Mouse (Mus musculus): ENCODE measurements around the gene Gpd2. TPM values are rescaled to one million over a fixed set of nuclear protein-coding genes. Genes with fewer than 3 reads are reported as not detected.

The Gpd2 gene
- total RNA-seq, 1 experiment from 2014 or later, result 223 TPM

DNA sequence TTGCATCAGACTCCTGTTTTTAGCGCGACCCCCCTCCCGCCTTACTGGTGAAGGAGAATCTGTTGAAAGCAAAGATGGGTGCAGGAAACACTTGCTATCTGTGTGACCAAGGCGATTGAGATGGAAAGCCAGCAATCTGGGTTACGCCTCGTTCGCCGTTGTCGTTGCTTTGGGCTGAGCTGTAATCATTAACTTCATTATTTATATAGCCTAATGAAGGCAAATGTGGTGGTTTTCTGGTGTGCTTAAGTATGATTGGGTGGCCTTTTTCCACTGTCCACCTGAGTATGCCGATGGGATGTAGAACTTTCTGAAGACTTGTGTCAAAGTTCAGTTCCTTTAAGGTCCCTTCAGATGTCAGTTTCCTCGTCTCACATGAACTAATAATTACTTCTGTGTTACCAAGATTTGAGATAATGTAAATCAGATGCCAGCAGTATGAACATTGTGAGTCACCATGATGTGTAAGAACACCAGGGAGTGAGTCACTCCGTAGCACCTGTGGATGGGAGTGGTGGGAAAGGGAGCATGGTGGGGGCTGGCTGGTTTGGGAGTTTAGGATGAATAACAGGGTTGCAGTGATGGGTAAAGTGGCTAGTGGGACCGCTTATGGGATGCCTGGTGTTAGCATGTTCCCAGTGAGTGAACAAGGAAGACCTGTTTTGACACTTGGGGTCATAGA, 14.3 kb downstream of the Gpd2 start:
- no peak for DNase-seq

DNA sequence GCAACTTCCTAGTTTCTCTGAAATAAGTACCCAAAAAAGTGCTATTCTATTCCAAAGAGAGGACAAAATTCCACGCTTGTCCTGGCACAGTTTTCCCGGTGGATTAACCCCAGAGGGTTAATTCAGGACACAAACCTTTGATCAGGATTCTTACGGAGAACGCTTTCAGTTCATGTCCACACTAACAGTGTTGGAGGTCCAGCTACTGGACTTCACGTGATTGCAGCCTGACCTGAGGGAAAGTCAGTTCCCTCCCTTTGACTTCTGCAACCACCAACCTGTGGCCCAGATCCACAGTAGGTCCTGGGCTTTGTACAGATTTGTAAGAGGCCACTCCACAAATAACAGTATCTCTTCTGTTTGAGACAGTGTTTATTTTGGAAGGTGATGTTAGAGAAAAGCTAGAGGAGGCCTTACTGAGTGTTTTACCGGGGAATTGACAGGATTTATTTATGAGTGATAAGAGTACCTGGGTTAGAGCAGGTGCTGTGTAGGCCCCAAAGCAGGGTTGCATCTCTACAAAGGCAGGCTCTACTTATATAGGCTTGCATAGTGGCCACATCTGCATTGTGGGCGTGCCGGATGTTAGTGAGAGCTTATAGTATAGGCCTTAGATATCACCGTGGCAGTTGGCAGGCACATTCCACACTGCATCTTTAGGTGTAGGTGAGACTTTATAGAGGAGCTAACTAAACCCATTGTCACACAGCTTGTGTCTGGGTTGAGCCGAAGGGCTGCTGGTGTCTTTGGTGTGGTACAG, 15.3 kb downstream of the Gpd2 start:
- DNase-seq, result peak; percentile 35

DNA sequence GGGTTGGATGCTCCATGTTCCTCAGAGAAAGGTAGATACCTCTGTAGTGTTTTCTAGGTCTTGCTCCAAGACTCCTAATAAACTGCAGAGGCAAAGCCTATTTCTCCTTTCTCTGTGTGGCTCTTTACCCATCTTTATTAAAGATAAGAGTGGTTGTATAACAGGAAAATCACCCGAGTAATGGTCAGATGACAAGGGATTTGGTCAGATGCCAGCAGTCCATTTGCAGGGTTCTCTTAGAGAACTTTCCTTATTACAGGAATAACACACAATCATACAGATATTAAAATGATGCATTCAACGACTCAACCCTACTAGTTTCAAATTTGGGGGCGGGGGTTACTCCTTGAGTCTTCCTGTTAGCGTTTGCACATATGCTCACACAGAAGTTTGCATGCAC, 16.8 kb downstream of the Gpd2 start:
- no peak for DNase-seq

DNA sequence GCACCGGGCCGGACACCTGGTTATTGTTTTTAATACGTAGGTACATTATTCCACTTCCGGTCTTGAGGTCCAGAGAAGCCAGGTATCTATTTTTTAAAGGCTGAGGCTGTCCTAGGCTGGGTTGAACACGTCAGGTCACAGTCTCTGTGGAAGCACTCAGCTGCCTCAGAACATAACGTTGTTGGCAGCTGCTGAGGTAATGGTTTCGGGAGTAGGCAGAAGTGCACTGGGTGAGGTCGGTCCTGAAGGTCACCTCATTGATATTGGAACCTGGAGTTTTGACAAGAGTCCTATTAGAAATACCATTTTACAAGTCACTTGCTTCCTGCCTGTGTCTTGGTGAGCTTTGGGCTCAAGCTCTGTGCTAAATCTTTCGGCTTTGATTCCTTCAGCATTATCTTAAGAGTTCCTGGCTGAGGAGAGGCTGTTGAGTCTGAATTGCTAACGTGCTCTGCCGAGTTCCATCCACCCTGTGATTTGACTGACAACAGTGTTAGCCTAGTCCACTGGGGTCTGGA, 17.8 kb downstream of the Gpd2 start:
- peak; percentile 45 for DNase-seq

DNA sequence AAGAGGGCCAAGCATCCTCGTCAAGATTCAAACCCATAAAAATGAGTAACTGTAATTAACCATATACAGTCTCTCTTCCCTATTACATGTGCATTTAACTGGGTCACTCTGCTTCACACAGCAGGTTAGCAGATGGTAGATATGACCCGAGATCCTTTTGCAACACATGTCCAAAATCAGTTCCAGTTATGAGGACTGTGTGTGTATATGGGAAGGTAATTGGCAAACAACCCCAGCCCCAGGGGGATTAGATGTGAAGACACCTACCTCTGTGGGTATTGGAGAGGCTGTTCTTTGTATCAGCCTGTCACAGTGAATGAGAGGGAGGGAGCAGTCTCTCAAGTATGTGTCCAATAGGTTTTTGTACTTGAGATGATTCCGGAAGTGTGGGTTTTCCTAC, 18.4 kb downstream of the Gpd2 start:
- DNase-seq, result no peak

DNA sequence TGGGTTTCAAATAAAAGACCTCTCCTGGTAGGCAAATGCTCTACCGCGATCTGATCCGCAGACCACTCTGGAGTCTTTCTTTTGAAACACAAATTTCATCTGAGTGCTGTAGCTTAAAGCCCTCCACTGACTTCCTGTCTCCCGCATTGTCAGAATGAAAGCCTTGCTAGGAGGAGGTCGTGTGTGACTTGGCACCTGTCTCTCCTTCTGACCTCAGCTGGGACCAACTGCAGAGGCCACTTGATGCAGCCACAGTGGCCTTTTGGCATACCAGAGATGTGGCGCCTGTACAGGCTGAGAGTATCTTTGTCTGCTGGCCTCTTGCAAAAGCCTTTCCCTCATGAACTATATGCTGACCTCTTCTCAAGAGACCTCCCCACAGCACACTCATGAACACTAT, 19.0 kb downstream of the Gpd2 start:
- peak; percentile 21 for DNase-seq

DNA sequence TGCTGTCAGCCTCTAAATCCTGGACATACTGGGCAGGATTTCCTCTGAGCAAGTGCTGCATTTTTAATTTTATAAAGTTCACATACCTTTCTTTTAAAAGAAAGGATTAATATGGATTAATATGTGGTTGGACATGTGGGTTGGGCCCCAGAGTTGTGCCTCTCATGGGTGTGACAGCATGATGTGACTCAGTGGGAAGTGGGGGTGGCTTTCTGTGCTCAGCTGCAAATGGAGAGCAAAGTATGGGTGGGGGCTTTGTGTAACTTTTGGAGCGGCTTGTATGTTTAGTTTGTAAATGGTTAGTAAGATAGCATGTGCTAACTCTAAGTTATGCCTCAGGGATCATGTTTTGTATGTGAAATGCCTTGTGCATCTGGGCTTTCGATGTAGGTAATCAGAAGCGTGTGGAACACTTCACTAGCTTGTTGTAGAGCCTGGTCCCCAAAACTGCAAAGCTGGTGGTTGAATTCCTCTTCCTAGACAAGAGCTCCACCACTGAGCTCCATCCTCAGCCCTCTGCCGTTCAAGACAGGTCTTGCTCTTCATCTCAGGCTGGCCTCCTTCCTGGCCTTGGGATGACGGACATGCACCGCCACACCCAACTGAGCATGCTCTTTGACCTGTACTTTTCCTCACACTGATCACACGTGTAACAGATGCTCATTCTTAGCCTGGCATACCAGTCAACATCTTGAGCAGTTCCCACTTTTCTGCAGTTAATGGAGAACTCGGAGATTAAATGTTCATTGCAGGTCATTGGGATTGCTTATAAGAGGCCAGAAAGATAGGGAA, 24.0 kb downstream of the Gpd2 start:
- no peak for DNase-seq

DNA sequence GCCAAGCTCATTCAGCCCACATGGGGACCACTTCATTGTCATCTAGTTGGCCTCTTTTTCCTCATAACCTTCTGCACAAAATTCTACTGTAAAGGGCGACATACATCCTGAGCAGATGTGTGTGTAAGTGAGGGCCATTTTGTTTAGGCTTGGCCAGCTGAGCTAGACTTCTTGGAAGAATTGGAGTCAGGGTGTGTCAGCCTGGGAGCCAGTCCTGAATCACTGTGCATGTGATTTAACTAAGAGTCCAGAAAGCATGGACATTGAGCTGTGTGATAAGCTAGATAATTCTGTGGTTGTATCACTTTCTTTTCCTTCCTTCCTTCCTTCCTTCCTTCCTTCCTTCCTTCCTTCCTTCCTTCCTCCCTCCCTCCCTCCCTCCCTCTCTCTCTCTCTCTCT, 26.0 kb downstream of the Gpd2 start:
- DNase-seq, result no peak

DNA sequence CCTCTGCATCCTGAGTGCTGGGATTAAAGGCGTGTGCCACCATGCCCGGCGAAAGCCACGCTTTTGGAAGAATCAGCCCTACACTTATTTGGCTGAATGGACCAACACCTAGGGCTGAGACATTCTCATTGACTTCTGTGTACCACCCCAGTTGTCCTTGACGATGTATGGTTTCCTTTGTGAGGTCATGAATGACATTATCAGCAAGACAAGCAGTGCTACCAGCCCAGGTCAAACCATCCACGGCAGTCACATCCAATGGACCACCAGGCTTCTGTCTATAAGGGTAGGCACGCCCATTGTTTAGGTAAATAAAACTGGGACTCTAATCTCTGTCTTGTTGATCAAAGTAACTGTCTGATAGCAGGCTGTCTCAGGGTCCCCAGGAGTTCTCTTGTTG, 27.5 kb downstream of the Gpd2 start:
- DNase-seq, result no peak

DNA sequence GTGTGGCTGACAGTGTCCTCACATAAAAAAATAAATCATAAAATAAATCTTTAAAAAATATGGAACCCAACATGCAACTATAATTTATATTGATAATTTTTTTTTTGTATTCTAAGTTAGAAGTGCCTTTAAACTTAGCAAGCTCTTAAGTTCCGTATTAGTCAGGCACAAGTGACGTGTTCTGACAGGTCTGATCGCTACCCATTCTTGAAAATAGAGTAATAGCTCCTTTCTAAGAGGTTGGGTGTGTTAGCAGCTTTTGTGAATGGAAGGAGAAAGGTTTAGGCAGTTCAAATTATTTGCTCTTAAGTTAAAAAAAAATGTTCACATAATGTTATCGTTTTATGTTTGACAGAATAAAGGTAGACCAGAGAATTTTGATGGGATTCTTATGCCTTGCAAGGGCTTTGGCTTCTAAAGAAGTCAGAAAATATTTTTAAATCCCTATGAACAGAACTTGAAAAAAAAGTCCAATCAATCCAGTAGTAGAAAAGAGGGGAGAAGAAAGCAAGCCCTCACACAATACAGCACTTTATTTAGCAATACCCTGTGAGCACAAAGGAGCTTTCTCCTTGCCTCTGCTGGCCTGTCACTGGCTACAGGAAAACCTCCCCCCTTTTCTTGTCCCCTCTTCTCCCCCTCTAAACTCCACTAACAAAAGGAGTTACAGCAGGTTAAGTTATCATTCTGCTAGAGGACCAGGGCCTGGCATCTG, 29.4 kb downstream of the Gpd2 start:
- DNase-seq, result no peak

DNA sequence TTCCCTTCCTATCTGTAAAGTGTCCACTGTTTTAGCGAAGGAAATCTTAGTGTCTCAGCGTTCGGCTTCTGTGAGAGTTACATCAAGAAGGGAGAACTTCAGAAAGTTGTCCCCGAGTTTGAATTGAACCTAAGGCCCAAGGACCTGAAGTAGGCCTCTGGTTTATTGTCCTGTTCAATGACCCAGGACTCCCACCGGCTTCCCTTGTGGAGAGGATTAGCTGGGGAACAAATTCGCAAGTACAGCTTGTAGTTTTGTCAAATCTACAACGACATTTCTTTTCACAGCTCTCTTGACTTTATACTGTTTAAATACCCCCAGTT, 29.9 kb downstream of the Gpd2 start:
- no peak for DNase-seq

DNA sequence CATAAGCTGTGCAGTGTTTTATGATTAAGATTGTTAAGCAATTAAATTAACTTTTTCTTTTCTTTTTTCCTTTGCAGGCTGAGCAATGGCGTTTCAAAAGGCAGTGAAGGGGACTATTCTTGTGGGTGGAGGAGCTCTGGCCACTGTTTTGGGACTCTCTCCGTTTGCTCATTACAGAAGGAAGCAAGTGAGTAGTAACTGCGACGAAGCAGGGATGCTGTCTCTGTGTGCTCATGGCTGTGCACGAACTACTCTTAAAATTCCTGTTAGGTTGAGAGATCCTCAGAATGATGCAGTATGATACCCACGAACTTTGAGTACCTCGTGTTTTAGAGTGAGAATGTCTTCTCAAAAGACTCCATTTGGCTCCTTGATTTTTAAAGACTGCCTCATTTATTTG, 30.5 kb downstream of the Gpd2 start:
- DNase-seq, result no peak

DNA sequence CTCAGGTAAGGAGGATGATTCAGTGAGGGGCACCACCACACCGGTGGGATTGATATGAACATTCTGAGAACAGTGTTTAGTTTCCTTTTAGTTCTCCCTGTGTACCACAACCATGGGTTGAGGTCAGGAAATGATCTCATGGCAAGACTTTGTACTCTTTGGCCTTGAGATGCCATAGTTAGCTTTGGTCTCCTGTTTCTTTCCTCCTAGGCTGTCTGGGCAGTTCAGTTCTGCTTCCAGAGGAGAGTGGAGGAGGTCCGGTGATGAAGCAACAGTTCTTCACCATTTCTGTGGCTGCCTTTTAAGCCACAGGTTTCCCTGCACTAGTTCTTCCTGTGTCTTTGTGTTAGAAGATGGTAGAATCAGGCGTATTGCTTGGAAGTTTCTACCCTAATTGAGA, 31.4 kb downstream of the Gpd2 start:
- no peak for DNase-seq

DNA sequence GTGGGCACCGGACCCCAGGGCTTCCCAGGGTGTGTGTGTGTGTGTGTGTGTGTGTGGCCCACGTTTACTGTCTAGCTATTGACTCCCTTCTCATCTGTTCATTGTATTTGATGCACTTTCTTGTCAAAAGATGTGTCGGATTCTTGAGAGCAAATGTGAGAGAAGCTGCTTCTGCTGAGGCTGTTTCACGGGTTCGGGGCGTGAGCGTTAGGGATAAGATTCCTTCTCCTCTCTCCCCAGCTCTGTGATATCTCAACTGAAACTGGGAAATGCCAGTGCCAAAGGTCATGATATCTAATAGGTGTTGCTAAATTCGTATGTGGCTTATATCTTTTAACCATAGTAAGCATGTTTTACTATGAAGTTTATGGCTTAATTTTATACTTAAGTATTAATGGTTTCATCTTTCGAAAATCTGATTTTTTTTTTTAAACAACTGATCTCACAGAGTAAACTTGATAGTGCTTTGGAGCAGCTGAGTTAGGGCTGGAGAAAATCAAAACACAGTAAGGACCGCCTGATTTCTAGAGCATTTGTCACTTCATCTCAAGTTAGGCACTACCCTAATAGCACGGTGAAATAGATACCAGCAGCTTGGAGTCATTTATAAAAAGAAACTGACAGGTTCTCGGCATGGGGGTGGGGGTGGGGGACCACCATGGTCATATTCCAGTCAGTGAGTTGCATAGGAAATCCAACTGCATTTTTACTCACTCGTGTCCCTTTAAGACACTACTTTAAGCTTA, 32.4 kb downstream of the Gpd2 start:
- no peak for DNase-seq

DNA sequence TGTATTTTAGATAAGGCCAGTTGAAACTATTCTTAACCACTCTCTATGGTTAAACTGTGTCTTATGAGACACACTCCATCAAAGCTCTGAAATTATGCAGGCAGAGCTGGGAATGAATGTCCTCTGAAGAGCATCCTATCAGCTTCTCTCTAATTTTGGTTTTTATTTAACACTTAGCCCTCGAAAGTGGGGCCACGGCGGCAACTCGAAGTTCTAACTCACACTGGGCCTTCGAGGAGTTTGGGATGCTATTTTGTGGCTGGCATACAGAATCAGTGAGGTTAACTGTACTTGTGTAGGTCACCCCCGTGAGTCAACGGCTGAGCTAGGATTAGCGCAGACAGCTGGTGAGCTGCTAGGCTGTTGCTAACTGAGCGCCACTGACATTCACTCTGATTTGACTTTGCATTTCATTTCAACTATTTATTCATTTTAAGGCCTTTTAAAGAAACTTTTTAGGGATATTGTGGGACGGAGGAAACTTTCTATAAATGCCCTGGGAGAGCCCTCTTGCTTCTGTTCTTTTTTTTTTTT, 42.8 kb downstream of the Gpd2 start:
- no peak for DNase-seq

DNA sequence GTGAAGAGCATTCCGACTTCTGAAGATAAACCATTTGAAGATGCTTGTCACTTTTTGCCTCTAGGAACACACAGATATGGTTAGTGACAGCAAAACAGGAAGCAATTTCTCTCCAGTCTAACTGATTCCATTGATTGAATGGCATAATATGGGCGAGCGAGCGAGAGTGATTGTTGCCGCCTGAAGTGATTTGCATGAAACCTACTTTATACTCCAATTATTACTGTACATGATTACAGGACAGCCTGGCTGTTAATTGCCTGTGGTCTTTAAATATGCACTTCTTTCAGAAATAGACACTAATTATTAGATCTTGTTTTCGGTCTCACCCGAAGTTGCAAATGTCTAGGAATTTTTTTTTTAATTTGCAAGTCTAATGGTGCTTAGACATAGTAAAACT, 46.4 kb downstream of the Gpd2 start:
- DNase-seq, result no peak

DNA sequence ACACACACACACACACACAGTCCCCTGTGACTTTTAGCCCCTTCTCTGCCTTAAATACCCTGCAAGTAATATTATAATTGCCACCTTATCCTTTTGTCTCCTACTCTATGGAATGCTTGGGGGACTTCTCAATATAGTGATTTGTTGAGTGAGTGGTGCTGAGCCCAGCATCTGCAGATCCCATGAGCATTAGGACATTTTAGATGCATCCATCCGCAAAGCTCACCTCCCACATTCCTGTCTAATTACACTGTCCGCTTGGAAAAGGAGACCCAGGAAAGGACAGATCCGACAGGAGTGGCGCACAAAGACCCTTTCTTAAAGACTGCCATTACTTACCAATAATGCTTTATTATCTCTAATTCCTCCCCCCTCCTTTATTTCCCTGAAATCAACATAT, 47.8 kb downstream of the Gpd2 start:
- no peak for DNase-seq

DNA sequence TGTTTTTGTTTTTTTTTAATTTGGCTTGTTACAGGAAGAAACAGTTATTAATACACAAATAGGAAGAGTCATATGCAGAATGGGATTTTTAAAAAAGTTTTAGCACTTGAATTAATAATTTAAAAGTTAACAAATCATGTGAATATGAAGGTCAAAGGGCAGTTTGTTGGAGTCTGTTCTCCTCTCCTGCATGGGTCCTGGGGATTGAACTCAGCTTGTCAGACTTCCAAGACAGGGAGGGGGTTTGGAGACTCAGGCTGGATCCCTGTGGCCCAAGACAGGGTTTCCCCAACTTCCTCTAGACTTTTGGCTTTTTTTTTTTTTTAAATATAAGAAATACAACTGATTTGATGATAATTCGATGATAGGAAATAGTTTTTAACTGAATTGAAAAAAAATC, 50.6 kb downstream of the Gpd2 start:
- DNase-seq, result no peak

DNA sequence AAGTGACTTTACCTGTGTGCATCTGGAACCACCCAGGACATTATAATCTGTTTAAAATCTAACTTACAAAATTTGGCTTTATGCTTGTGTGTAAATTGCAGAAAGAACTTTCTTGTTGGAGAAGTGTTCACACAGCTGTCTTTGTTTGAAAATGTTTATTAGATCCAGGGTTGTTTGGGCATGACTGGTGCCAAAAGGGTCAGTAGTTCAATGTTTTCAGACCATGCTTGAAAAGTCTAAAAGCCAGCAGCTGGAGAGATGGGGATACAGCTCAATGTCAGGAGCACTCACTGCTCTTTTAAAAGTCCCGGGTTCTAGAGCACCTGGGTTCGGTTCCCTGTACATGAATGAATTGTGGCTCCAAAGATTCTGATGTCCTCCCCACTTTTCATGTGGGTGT, 56.1 kb downstream of the Gpd2 start:
- DNase-seq, result no peak

DNA sequence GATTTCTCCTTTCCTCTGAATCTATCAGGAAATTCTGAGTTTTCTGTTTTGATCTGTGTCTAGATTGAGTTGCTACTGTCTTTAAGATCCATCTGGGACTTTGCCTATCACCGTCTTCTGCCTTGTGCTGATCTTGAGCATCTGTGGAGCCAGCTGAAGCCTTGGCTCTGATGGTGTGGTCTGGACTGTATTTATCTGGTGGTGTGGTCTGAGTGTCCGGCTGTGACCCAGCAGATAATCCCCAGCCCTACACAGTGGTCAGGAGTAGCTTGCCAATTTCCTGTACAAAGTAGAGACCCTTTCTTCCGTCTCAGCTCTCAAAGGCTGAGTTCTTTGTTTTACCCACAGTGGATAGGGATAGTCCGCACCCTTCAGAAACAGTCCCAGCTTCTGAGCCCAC, 58.6 kb downstream of the Gpd2 start:
- no peak for DNase-seq

DNA sequence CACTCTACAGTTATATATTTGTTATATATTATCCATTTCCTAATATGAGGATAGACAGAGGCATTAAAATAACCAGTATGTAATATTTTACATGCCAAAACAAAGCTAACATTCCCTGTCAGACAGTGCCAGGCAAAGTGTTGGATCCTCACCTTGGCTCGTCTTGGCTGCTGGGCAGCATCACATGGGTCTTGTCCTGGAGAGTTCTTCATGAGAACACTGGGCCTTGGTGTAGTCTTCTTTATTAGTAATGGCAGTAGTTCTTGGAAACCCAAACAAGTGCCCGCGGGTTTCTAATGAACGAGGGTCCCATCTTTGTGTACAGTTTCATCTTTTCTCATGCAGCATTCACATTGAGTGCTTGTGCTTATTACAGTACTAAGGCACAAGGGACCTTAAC, 59.8 kb downstream of the Gpd2 start:
- peak; percentile 57 for DNase-seq

DNA sequence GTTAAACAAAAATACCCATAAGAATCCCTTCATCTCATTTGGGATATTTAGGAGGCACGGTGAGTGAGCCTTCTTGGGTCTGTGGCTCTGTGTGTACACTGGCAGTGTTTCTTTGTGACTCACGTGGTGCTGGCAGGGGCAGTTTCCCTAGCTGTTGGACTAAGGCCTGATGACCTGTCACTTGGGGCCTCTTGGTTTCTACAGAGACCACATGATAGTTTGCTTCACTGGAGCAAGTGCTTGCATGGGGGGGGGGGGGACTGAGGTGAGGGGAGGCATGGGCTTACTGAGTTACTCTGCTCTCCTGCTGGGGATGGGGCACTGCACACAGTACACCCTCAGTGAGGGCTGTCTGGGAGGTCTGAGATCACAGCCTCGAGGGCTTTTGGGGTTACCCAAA, 64.1 kb downstream of the Gpd2 start:
- DNase-seq, result peak; percentile 70
